Mouse (Mus musculus): ENCODE results near the gene Myrf.

The Myrf gene

DNA sequence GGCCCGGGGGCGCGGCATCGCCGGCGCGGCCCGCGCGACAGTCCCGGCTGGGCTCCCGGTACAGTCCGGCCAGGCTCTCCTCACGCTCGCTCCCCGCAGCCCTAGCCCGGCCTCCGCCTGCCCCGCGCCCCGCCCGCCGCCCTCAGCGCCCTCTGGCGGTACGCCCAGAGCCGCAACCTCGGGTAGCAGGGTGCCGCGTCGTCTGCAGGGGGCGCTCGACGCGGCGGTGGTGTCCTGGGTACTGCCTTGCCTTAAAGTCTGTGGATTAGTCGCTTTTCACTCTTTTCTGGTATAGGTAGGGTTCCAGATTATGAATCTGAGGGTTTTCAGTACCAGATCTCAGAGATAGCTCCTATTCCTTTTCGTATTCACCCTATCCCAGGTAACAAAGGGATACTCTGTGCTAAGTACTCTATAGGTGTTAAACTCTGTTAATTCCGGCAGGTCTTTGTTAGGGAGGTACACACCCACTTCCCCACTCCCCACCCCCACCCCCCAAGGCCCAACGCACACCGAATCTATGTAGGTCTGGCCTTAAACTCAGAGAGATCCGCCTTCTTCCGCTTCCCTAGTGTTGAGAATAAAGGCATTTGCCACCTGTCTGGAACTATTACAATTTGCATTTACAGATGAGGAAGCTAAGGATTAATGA lies at the start of gene Myrf:
TSS of gene Myrf (minus strand) at position 95 of the 652 bp plus-strand sequence.
- peak; percentile 94 for DNase-seq (ENCODE audit: low read depth, low spot score)

DNA sequence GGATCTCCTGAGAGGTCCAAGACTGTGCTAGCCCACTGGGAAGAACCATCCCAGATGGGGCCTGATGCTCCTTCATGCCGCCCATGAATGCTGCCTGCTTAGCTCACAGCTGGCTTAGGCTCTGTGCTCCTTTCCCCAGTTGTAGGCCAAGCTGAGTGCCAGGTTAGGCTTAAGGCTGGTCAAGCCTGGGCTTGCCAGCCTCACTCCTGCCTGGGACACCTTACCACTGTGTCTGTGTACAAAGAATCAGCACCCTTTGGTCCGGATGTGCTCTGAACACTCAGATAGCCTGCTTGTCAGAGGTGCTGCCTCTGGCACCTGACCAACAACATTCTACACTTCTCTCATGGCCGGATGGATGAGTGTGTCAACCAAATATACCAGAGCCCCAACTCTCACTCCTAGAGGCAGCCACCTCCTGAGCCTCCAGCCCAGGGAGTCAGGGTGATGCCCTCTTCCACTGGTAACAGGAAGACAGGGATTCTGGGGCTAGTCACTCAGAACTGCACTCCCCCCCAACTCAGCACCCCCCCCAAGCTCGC lies 49.1 kb upstream of the Myrf start:
- DNase-seq (ENCODE audit: low read depth, low spot score) = no peak

- DNase-seq (ENCODE audit: low read depth, low spot score) = no peak
Observed at GRCm38 (mm10) chr19:10288125-10289040, 47.8 kb upstream of the Myrf start.

DNA sequence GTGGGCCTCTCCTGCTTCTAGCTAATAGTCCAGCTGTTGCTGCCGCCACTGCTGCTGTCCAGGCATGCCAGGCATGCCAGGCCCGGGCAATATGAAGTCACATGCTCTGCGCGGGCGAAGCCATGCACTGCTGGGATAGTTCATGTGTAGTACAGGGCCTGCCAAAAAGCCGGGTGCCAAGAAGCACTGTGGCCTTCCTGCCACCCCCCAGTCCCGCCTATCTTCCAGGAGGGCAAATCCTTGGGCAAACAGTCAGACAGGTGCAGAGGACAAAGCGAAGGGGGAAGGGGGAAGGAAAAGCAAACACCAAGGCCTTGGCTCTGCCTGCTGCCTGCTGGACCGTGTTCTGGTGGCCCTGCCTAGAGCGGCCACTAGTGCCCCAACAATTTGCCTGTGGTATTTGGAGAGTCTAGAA lies 45.9 kb upstream of the Myrf start:
- no peak for DNase-seq (ENCODE audit: low read depth, low spot score)

DNA sequence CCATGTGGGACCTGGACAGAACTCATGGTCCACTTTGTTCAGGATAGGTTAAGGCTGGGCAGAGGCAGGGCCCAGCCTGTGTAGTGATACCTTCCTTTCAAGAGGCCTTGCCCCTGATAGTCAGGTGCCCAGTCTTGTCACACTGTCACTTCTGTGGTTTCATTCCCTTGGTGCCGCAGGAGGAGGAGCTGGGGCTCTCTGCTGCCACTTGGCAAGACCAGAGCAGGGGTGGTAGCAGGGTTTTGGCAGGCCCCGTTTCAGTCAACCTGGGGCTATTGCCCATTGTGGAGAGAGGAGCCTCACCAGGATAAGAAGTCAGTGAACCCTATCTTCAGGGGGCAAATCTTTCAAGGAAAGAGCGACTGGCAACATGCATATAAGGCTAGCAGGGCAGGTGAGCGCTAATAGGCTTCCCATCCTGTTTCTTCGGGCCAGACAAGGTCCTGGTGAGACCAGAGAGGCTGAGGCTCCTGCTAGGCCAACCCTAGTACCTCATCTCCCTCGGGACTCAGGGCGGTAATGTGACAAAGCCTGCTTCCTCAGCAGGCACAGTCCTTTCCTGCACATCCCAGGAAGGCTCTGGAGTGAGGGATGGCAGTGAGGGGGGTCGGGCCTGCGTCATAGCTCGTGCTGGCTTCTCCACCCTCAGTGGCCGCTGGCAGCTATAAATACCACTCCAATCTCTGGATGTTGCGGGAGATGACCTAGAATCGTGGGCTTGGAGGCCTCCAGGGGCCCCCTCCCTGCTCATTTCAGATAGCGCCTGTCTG lies 40.4 kb upstream of the Myrf start:
- DNase-seq (ENCODE audit: low read depth, low spot score) = no peak

DNA sequence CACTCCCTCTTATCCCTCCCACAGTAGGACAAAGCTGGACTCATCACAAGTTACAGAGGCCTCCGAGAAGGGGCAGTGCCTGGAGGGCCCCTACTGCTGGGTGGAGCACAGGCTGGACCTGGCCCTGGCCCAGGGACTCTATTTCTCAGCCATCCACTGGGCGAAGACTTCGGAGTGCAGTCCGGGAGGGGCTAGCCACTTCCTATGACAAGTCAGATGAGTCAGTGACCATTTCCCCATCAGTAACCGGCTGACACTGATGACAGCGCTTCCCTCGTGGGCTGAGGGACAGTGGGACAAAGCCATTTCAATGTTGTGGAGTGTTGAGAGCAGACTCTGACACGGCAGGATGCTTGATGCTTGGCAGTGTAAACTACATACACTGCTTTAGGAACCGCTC lies 39.1 kb upstream of the Myrf start:
- DNase-seq (ENCODE audit: low read depth, low spot score) = no peak

DNA sequence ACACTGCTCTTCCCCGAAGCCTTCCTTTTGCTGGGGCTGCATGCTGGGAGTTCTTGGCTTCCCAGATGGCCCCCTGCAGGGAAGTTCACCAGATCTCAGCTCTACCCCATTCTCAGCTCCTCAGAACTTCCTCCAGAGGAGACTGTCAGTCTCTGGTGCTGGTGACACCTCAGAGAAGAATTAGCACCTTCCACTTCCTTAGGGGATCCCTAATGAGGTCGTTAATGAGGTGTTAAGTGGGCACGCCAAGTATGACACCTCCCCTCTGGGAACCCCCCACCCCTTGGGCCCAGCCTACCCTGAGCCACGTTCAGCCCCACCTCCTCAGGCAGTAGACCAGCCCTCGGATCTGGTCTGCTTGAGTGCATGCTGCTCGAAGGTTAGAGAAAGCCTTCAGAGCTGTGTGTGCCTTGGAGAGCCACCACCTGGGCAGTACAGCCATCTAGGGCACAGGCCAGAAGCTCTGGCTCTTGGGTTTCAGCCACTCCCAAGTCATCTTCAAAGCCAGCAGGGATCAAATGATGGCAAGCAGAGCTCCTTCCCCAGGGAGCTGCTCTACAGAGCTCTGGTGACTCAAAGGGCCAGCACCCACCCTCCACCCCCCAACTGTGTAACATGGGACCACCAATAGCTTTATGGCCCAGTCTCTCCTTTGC lies 38.2 kb upstream of the Myrf start:
- DNase-seq (ENCODE audit: low read depth, low spot score) = peak; percentile 87

DNA sequence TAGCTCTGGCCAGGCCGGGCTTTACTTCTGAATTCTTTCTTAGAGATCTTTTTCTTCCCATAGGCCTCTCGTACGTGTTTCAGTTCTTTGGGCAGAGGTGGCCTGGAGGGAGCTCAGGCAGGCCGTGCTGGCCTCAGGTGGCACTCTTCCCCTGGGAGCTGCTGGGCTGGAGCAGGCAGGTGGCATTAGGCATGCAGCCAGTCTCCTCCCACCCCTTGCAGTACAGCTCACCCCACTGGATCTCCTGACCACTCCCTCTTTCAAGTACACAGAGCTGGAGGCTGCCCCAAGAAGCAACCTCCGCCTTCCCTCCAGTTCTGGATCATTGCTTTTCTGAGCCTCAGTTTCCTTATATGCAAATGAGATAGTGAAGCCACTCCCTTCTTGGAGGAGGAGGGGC lies 37.2 kb upstream of the Myrf start:
- DNase-seq (ENCODE audit: low read depth, low spot score) = peak; percentile 77

- peak; percentile 66 for DNase-seq (ENCODE audit: low read depth, low spot score)
Observed at GRCm38 (mm10) chr19:10277331-10277730, 36.8 kb upstream of the Myrf start.

GRCm38 (mm10) chr19:10276483-10277144 lies 36.1 kb upstream of the Myrf start:
- no peak for DNase-seq (ENCODE audit: low read depth, low spot score)

- no peak for DNase-seq (ENCODE audit: low read depth, low spot score)
Observed at GRCm38 (mm10) chr19:10274056-10274455, 33.5 kb upstream of the Myrf start.

- DNase-seq (ENCODE audit: low read depth, low spot score) = peak; percentile 37
Observed at GRCm38 (mm10) chr19:10272746-10273145, 32.2 kb upstream of the Myrf start.

DNA sequence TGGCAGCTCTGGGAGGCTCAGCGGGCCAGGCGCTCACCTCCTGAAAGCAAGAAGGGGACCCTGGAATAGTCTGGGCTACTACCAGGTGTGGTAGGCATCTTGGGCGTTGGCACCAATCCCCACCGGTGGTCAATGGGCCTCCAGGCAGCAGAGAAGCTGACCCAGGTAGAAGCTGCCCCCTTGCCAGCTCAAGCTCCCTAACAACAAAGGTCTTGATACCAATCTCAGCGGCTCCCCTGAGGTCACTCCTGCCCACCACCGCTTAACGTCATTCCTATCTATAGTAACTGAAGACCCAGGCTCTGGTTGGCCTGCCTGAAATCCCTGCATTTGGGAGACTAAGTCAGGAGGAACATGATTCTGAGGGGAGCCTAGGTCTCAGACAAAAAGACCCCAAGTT lies 31.0 kb upstream of the Myrf start:
- DNase-seq (ENCODE audit: low read depth, low spot score) = no peak

- DNase-seq (ENCODE audit: low read depth, low spot score) = no peak
Observed at GRCm38 (mm10) chr19:10270356-10270755, 29.8 kb upstream of the Myrf start.

- DNase-seq (ENCODE audit: low read depth, low spot score) = peak; percentile 70
Observed at GRCm38 (mm10) chr19:10268851-10269250, 28.3 kb upstream of the Myrf start.

DNA sequence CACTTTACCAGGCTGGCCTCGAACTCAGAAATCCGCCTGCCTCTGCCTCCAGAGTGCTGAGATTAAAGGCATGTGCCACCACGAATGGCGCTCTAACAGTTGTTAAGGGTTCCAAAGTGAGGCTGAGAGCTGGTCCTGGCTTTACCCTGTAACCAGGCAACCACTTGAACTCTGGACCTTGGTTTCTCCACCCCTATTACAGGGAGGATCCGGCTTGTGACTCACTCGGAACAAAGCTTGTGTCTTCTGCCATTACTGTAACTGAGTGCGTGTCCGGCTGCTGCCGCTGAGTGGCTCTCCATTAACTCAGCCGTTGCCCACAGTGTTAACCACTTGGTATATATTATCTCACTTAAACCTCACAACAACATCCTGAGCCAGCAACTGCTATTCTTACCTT lies 27.4 kb upstream of the Myrf start:
- DNase-seq (ENCODE audit: low read depth, low spot score) = peak; percentile 88

- peak; percentile 94 for DNase-seq (ENCODE audit: low read depth, low spot score)
Observed at GRCm38 (mm10) chr19:10267057-10267456, 26.5 kb upstream of the Myrf start.

GRCm38 (mm10) chr19:10266196-10266850 lies 25.8 kb upstream of the Myrf start:
- peak; percentile 87 for DNase-seq (ENCODE audit: low read depth, low spot score)

DNA sequence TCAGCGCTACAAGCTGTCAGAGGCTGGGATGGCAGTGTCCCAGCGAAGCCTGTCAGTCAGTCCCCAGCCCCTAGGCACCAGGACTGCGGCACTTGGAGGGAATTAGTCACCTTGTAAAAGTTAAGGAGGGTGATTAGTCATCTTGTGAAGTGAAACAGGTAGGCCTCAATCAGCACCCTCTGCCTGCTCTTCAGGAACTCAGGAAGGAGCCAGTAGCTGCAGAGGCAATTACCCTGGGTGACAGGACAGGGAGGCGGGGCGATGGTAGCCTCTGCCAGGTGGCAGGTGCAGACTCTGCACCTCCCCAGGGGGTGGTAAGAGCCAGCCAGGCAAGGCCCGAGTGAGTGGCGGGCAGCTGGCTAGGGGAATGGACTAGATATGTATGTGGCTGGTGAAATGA lies 20.8 kb upstream of the Myrf start:
- DNase-seq (ENCODE audit: low read depth, low spot score) = no peak

- peak; percentile 86 for DNase-seq (ENCODE audit: low read depth, low spot score)
Observed at GRCm38 (mm10) chr19:10258279-10259011, 17.9 kb upstream of the Myrf start.

Data from ZHBTc4 (cell line).